Mouse (Mus musculus) large intestine, adult 2 months (tissue): ENCODE measurements around the gene Adrb1. TPM values are rescaled to one million over a fixed set of nuclear protein-coding genes. Genes with fewer than 3 reads are reported as not detected.

Source experiments
- DNase-seq: peaks from one replicate; pipeline ENCODE4 v3.0.0-alpha.2; 2012; ENCODE audit warnings: low read depth, low spot score
- WGBS: fragments of 180-500 bp; shearing (Covaris S2); methylation state at CpG from one replicate; pipeline ENCODE4 v1.1.7; 2018; 5-methylcytosine and 5-hydroxymethylcytosine counted together
- polyA plus RNA-seq: library from polyadenylated mRNA; depleted of rRNA; stranded (reverse); fragments of >200 nt; gene quantifications from 2 replicates; pipeline ENCODE4 v1.2.3, GENCODE M21; 2012

Gene Adrb1
- polyA plus RNA-seq, 1 experiment = 0.93 TPM

DNA sequence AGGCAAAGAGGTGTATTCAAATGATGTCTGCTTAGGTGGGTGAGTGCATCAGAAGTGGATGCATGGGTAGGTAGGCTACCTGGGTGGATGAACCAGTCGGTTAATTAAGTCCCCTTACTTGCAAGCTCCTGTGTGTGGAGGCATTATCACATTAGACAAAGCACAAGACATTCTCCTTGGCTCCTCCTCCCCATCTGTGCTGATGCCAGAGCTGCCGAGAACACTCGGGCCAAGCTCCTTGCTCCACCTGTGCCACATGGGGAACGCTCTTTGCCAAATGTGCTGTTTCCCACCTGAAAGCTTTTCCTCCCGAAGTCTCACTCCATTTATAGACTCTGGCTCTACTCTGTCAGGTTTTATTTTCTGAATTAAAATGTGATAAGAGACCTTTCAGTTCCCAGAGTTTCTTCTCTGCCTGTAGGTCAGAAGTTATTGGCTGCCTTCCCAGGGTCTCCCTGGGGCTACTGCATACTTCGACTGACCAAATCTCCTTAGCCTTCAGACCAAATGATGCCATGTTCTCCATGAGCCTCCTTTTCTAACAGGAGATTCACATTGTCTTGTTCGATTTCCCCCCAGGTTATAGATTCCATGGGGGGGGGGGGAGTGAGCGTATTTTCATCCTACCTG lies 20.5 kb upstream of the Adrb1 start:
- 78% methylated on average over 8 of the region's 8 CpGs for WGBS
- no peak for DNase-seq

DNA sequence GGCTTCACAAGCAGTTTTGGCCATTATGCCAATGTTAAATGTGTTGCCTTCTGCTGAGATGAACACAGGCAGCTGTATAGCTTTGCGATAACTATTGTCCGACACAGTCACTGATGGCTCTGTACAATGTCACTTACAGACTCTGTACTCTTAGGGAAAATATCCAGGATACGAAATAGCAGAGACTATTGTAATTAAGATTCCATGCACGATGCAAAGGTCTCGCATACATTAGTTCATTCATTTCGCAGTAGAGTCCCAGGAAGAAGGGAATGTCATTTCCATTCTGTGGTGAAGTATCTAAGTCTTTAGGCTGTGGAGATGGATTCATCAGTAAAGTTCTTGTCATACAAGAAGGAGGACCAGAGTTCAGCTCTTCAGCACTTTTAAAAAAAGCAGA lies 20.0 kb upstream of the Adrb1 start:
- no peak for DNase-seq
- 93% methylated on average over 6 of the region's 6 CpGs for WGBS

DNA sequence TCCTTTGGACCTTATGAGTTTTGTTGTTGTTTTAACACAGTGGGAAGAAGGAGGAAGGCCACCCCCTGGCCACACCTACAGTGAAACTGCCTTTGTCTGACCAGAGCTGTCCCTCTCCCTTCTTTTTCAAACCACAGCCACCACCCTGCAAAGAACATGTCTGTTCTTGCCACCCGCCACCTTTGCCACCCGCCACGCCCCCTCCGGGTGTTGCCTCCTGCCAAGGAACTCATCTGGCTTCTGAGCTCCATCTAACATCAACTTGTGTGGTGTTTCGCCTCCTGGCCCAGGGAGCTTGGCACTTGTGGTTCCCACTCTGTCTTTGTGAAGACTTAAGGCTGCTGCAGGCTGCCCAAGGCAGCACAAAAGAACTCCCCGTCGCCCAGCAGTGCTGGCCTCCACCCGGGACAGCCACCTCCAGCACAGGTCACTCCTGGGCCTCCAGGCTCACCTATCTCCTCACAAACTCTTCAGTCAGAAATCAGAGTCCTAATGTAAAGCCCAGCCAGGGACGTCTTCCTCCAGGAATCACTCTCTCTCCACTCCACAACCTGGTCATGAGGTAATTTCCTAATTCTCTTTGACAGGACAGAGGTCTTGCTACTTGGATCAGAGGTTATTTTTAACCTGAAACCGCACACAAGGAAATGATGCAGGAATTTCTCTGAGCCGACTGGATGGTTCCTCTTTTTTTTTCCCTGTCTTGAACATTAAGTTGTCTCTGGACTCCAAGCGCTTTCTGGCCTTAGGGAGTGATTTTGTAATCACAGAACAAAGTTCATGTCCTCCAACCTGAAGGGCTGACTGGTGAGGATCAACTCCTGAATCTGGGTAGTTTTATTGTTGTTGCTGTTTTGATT lies 18.5 kb upstream of the Adrb1 start:
- 39% methylated on average over 12 of the region's 12 CpGs for WGBS
- no peak for DNase-seq

DNA sequence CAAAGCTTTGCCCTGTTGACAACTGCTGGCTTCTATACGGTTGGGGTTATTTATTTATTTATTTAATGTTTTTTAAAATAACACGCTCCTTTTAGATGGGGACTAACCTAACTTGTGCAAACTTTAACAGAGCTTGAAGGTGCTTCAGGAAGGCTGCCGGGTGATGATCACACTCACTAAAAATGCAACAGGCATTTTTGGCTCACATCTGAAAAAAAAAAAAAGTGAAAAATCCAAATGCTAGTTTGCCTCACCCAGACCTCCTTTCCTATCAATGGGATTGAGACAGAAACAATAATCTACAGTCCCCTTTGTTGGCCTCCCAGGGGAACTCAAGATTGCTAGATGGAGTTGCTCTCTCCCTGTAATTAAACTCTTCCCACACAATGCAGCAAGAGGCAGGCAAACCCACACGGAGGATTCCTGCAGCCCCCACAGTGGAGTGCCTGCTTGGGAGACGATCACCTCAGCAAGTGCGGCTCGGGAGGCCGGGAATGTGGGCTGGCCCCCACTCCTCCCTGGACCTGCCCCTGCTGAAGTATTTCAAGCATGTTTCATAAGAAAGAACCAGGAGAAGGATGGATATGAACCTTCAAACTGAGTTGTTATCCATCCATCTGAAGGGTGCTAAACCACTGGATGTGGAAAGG lies 16.8 kb upstream of the Adrb1 start:
- WGBS = 47% methylated on average over 8 of the region's 8 CpGs
- no peak for DNase-seq

DNA sequence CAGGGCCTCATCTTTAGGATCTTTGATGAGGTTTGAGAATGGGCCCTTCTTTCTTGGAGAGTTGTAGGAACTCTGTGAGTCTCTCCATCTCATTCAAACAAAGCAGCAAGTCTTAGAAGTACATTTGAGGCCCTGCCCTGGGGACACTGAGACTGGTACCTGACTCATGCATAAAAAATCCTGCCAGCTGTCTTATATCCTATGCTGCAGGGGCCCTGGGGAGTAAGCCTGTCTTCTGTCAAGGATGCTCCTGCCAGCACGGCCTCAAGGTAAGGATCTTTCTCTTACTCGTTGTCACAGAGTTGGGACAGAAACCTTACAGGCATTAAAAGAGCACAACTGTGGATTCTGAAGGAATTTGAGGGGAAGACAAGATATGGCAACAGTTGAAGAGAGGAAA lies 13.2 kb upstream of the Adrb1 start:
- WGBS = 60% methylated on average over 2 of the region's 2 CpGs
- DNase-seq = no peak

DNA sequence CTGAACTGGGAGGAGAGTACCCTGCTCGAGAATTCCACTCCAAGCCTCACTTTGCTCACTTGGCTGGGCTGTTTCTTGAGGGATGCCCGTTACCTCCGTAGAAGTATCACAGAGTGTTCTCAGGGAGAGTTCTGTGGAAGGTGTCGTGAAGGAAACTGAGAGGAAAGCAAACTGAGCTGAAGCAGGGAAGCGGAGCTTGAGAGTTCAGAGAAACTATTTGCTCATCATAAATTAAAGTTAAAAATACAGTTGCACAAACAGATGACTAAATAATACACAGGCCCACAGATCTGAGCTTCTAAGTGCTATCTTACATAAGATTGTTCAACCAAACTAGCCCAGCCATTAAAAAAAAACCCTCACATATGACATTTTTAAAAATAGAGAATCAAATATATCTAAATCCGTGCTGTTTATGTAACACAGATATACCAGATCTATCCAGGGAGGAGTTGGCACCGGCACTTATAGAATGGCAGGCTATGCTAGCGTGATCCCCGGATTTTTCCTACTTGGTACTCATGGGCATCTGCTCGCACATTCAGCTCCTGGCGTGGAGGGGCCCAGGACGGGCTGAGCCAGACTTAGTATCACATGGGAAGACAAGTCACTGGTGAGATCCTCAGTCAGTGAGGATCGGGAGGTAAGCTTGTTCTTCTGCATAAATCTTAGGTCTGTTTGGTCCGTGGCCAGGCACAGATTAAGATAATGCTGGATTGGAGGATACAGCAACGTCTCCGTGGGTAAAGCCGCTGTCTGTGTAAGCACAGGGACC lies 11.7 kb upstream of the Adrb1 start:
- WGBS = 73% methylated on average over 17 of the region's 17 CpGs
- DNase-seq = no peak

DNA sequence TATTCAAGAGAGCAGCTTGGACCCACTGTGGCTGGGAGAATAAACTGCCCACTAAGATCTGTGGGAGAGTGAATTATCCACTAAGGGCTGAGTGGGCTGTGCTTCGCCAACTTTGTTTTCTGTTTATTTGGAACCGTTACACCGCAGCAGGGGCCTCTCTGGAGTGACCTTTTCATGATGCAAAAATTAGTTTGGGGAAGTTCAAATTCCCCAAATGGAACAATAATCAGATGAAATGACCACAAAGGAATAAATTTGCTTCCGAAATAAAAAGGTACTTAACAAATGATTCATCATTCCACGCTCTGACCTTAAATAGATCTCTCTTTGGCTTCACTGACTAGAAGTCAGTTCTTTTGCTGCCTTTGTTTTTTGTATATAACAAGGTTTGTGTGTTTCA lies 8.4 kb upstream of the Adrb1 start:
- no peak for DNase-seq
- WGBS = 85% methylated on average over 5 of the region's 5 CpGs

DNA sequence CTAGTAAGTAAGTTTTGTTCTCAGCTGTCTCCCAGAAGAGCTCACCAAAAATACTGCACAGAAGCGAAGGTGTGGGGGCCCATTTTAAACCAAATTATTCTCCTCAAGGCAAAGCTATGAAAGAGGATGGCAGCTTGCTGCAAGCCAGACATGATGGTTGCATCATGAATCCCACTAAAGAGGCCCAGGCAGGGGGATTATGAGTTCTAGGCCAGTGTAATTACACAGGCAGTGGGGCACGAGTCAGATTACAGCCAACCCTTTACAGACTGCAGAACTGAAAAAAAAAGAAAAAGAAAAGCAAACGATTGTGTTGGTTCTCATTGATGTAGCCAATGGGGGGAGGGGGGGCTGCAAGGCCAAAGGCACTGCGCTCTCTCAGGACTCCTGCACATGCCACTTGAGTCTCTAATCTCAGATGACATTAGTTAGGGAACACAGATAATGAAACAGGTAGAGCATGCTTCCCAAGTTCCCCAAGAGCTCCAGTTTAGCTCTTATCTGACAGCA lies 7.3 kb upstream of the Adrb1 start:
- 48% methylated on average over 4 of the region's 4 CpGs for whole genome bisulfite sequencing
- DNase-seq = no peak

DNA sequence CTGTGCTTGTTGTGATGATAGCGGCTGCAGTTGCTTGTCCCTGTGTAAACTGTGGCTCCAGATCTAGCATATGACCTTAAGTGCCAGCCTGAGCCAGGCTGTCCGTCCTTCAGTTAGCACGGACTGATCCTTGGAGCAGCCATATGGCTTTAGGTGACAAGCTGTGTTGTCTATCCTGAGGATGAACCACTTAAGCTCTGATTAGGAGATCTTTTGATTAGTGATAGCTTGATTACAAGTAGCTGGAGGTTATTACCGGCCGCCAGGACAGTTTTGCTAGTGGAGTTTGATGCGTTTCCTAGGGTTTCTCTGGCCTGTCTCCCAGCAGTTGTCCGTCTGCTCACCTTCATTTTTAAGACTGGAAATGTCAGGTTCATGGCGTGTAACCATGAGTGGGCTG lies 4.0 kb upstream of the Adrb1 start:
- no peak for DNase-seq
- 69% methylated on average over 8 of the region's 8 CpGs for WGBS

DNA sequence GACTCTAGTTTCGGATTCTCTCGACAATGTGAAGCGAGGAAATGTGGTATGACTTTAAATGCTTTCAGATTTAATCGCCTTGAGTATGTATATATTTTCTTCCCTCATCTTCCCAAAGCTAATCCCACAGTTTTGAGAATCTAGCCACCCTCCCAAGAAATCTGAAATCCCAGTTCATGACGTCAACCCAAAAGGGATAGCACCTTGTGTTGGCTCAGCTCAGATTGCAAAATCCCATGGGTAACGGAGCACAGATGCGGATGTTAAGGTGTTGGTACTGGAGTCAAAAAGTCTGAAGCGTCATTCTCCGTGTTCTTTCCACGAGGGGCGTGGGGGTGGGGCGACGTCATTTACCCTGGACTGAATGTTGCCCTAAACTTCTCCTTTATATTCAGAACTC lies 1.1 kb upstream of the Adrb1 start:
- DNase-seq = no peak

DNA sequence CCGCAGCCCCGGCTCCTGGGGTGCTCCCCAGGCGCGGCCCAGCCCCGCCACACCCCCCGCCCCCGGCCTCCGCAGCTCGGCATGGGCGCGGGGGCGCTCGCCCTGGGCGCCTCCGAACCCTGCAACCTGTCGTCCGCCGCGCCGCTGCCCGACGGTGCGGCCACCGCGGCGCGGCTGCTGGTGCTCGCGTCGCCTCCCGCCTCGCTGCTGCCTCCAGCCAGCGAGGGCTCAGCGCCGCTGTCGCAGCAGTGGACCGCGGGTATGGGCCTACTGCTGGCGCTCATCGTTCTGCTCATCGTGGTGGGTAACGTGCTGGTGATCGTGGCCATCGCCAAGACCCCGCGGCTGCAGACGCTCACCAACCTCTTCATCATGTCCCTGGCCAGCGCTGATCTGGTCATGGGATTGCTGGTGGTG lies 300 bp downstream of the Adrb1 start:
- 2% methylated on average over 47 of the region's 48 CpGs for WGBS
- no peak for DNase-seq

More for the DNA sequence above, 1.1 kb upstream of the Adrb1 start:
- WGBS = 29% methylated on average over 13 of the region's 13 CpGs

DNA sequence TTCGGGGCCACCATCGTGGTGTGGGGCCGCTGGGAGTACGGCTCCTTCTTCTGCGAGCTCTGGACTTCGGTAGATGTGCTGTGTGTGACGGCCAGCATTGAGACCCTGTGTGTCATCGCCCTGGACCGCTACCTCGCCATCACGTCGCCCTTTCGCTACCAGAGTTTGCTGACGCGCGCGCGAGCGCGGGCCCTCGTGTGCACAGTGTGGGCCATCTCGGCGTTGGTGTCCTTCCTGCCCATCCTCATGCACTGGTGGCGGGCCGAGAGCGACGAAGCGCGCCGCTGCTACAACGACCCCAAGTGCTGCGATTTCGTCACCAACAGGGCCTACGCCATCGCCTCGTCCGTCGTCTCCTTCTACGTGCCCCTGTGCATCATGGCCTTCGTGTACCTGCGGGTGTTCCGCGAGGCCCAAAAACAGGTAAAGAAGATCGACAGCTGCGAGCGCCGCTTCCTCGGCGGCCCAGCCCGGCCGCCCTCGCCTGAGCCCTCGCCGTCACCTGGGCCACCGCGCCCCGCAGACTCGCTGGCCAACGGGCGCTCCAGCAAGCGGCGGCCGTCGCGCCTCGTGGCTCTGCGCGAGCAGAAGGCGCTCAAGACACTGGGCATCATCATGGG lies 822 bp downstream of the Adrb1 start:
- WGBS = 3% methylated on average over 69 of the region's 69 CpGs
- no peak for DNase-seq

DNA sequence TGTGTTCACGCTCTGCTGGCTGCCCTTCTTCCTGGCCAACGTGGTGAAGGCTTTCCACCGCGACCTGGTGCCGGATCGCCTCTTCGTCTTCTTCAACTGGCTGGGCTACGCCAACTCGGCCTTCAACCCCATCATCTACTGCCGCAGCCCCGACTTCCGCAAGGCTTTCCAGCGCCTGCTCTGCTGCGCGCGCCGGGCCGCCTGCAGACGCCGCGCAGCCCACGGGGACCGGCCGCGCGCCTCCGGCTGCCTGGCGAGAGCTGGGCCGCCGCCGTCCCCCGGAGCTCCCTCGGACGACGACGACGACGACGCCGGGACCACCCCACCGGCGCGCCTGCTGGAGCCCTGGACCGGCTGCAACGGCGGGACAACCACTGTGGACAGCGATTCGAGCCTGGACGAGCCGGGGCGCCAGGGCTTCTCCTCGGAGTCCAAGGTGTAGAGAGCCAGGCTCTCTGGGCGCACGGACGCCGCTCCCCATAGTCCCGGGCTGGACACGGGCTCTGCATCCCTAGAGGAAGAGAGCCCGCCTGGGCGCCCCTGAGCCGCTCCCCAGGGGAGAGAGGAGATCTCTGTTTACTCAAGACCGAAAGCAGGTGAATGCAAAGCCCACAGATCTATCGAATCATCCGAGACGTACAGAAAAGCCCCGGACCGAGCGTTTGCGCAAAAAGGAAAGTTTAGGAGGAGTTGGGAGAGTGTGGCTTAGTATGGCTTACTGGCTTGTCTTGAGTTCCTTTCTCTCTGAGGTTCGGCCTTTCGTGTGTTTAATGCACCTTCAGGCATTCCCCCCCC lies 1.5 kb downstream of the Adrb1 start:
- under 1% methylated on average over 71 of the region's 71 CpGs for WGBS
- no peak for DNase-seq

DNA sequence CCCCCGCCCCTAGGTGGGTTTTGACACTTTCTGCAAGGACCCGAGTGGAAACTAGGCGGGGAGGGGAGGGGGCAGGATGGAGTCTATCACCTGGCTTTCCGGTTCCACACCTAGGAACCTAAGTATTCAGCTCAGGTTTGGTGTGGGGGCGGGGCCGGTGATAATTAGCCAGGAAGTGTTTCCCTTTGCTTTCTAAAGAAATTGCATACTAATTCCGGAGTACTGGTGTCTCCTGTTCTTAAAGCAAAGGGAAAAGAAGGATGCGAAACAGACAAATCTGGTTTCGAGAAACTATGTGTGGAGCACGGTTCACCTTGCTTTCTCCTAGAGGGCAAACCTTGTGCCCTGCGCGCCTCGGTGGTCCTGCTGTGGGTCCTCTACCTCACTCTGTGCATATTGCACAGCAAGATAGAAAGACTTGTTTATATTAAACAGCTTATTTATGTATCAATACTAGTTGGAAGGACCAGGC lies 2.2 kb downstream of the Adrb1 start:
- 10% methylated on average over 13 of the region's 13 CpGs for WGBS
- DNase-seq = no peak

DNA sequence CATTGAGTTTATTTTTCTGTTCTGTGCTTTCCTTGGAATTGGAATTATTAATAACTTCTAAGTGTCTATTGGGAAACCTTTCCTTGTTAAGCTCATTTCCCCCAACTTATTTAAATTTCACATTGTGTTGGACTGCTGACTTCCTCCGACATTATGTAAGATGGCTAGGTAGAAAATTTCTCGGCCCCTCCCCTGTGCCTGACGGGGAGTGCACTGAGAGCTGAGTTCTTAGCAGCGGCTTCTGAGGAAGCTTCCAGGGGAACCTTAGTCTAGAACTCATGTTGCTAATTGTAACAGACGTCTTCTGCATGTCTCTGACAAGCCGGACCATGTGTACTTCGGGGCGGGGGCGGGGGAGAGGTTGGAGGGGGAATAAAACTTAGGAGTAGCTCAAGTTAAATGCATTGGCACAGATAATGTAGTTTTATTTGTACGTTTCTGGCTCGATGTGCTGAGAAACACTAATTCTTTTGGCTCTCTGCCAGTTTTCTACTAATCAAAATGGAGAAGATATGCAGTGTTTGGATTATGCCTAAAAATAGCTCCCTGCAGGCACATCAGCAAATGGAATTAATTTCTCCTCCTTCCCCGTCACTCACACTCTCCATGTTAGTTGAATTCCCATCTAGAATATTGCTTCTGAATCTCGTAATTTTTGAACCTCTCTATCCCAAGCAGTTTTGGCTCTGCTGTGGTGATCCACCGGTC lies 5.3 kb downstream of the Adrb1 start:
- WGBS = 35% methylated on average over 14 of the region's 14 CpGs
- DNase-seq = no peak

DNA sequence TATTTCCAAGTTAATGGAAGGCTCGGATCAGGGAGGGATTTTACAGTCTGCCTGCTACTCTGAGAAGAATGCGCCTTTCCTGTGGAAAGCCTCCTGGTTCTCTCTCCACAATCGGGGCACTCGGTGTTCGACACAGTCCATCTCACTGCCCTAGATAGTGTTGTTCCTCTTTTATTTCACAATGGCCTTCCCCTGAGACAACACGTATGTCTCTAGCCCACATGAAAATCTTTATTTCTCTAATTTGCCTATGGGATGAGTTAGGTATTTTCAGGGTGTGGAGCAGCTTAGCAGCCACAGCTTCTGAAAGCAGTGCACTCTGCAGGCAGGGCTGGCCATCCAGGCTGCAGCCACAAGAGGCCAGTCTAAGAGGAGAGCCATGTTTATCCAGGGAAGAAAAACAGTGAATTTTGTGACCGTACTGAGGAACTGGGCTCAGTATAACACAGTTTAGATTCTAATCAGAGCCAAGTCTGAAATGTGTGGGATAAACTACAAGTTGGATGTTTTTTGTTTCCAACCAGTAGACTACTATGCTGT lies 12.1 kb downstream of the Adrb1 start:
- WGBS = 48% methylated on average over 7 of the region's 7 CpGs
- DNase-seq = no peak

DNA sequence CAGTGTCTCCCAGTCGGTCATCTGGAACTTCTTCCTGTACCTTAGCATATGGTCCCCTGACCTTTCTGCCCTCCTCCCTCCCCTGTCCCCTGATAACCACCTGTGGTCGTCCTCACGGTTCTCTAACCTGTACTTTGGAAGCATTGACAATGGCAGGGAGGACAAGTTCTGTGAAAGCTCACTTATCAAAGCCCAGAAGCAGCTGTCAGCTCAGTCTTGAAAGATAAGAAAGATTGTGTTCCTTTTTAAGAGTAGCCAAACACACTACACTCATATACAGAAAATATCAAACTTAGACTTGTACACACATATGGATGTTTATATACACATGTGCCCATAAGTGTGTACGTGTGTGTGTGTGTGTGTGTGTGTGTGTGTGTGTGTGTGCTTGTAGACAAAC lies 13.7 kb downstream of the Adrb1 start:
- WGBS = 44% methylated on average over 4 of the region's 4 CpGs
- no peak for DNase-seq

DNA sequence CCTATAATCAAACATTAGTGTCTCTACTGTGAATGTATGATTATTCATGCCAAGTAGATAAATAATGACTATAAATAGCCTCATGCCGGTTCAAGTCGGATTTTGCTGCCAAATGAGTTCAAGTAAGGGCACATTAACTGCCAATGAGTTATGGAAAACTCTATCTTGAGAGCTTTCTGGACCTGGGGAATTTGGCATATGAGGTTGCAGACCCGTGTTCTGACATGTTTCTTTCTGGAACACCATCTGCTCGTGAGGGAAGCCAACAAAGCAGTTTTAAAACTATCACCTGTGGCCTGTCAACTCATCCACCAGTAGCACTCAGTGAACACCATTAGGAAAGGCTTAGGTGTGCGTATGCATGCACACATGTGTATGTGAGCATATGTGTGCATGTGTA lies 14.3 kb downstream of the Adrb1 start:
- 59% methylated on average over 5 of the region's 5 CpGs for WGBS
- no peak for DNase-seq
